Mouse (Mus musculus): ENCODE measurements around the gene Tbc1d1.

Gene Tbc1d1

GRCm38 (mm10) chr5:64234269-64234985 lies 78.3 kb downstream of the Tbc1d1 start:
- DNase-seq (ENCODE audit: low read depth in 2 of 2, low spot score in 2 of 2), result no peak

DNA sequence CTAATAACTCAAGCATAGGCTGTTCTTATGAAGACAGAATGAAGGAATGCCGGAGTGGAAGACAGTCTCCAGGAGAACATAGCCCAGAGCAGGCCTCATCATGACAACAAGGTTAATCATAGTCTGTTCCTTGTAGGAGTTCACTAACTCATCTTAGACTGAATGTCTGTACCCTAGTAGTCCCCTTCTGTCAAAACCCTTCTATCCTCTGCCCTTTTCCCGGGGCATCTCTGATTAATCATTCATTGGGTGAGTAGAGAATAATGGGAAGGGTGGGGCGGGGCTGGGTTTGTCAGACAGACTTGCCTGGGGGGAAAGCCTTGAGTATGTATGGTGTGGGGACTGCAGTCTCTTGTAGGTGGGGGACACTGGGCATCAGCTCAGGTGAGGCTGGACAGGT lies 79.1 kb downstream of the Tbc1d1 start:
- no peak for DNase-seq (ENCODE audit: low read depth in 2 of 2, low spot score in 2 of 2)

DNA sequence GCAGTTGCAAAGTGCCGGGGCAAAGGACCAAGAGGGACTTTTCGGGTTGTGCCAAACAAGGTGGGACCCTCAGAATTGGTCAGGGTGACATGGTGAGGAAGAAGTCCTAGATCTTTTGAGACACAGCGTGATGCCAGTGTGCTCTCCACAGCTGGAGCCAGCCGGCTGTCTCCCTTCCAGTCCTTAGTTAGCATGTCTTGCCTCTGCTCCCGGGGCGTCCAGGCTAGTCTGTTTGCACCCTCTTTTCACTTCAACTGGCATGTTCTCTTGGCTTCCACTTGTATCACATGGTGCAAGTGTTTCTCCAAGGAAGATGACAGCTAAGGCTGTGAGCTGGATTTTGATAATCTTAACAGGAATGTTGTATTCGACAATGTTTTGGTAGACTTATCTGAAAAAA lies 80.5 kb downstream of the Tbc1d1 start:
- no peak for DNase-seq (ENCODE audit: low read depth in 2 of 2, low spot score in 2 of 2)

- DNase-seq (ENCODE audit: low read depth in 2 of 2, low spot score in 2 of 2), result no peak
Observed at GRCm38 (mm10) chr5:64237263-64237662, 81.2 kb downstream of the Tbc1d1 start.

- no peak for DNase-seq (ENCODE audit: low read depth in 2 of 2, low spot score in 2 of 2)
Observed at GRCm38 (mm10) chr5:64237693-64238092, 81.6 kb downstream of the Tbc1d1 start.

GRCm38 (mm10) chr5:64238894-64239652 lies 83.0 kb downstream of the Tbc1d1 start:
- no peak for DNase-seq (ENCODE audit: low read depth in 2 of 2, low spot score in 2 of 2)

DNA sequence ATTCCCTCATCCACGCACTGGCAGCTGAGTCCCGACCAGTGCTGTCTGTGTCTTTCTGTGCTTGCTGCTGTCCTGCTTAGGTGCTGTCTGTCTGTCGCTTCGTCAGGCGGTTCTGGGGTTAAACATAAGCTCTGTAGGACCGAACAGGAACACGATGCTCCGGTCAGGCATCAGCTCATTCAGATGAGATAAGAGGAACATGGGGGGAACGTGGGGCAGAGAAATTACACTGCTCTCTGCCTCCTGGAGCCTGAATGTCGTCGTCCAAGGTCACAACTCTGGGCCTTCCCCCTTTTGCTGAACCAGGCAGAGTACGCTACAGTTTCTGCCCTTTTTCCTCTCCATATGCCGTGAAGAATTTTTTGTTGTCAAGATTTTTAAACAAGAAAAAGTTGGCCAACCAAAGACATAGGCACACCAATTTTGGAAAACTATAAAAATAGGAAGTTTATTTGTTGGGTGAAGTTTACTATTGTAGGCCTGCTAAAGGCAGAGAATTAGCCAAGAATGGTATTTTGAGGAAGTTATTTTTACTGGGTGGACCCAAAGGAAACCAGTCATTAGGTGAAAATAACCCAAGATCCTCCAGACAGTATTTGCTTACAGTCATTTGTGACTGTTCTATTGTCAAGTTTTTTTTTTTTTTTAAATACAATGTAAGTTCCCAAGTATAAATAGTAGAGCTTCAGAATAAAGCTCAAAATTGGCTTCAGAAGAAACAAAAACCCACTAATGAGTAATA lies 85.0 kb downstream of the Tbc1d1 start:
- no peak for DNase-seq (ENCODE audit: low read depth in 2 of 2, low spot score in 2 of 2)

GRCm38 (mm10) chr5:64241867-64242266 lies 85.8 kb downstream of the Tbc1d1 start:
- no peak for DNase-seq (ENCODE audit: low read depth in 2 of 2, low spot score in 2 of 2)

- DNase-seq (ENCODE audit: low read depth in 2 of 2, low spot score in 2 of 2), result no peak
Observed at GRCm38 (mm10) chr5:64242795-64243455, 86.8 kb downstream of the Tbc1d1 start.

DNA sequence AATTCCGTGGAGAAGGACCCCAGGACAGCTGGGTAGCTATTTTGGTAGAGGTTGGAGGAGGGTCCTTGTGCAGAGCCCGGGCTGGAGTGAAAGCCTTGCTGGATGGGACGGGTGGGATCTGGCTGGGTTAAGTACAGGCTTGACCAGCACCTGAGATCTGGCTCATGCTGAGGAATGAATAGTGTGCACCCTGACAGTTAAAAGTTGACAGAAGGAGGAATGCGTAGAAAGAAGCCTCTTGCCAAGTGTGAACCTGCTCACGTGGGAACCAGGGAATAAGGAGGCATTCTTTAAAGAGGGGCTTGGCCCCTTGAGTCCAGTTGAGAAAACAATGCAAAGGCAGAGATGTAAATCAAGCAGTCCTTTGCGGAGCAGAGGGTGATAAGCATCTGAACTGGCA lies 87.6 kb downstream of the Tbc1d1 start:
- DNase-seq (ENCODE audit: low read depth in 2 of 2, low spot score in 2 of 2), result no peak

DNA sequence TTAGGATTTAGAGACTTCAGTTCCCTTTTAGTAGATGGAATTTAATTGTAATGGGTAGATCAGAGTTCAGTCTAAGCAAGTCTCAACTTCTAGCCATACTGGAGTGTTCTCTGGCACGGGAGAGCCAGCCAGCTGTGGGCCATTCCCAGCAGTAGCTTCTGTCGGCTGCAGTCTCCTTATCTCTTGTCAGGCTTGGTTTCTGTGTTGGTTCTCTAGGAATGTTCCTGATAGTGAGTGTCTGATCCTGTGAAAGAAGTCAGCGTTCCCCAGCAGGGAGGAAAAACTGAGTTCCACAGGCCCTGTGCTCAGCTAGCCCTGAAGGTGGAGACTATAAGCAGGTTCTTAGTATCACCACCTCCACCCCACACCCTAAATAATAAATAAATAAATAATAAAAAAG lies 88.2 kb downstream of the Tbc1d1 start:
- no peak for DNase-seq (ENCODE audit: low read depth in 2 of 2, low spot score in 2 of 2)

GRCm38 (mm10) chr5:64244745-64245144 lies 88.6 kb downstream of the Tbc1d1 start:
- DNase-seq (ENCODE audit: low read depth in 2 of 2, low spot score in 2 of 2), result no peak

- no peak for DNase-seq (ENCODE audit: low read depth in 2 of 2, low spot score in 2 of 2)
Observed at GRCm38 (mm10) chr5:64251435-64251834, 95.3 kb downstream of the Tbc1d1 start.

DNA sequence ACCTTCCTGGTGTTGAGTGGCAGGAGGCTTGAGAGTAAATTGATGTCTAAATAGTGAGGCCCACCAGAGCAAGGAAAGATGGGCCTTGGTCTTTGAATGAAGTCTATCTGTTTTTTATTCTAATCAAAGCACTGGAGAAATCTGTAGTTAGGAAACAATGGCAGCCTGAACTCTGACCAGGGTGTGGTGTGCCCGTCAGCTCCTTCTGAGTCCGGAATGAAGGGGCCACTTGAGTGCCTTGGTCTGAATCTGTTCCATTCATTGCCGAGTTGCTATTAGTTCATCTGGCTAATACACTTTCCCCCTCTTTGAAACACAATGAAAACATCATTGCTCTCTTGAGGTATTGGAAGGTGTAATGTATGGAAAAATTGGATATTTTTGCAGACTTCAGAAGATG lies 98.2 kb downstream of the Tbc1d1 start:
- no peak for DNase-seq (ENCODE audit: low read depth in 2 of 2, low spot score in 2 of 2)

DNA sequence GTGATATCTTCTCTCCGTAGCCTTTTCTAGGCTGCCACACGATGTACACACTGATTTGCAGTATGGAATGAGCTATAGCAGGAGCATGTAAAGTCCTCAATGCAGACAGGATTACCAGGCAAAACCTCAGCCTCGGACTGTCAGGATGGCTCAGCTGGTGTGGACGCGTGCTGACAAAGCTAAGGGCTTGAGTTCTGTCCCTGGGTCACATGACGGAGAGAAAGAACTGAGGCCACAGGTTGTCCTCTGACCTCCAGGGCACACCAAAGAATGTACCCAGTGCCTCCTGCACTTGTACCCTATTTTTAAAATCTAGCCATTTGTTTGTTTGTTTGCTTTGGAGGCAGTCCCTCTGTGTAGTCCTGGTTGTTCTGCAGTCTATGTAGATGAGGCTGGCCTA lies 98.9 kb downstream of the Tbc1d1 start:
- DNase-seq (ENCODE audit: low read depth in 2 of 2, low spot score in 2 of 2), result no peak

GRCm38 (mm10) chr5:64263348-64263747 lies 107.2 kb downstream of the Tbc1d1 start:
- no peak for DNase-seq (ENCODE audit: low read depth in 2 of 2, low spot score in 2 of 2)

DNA sequence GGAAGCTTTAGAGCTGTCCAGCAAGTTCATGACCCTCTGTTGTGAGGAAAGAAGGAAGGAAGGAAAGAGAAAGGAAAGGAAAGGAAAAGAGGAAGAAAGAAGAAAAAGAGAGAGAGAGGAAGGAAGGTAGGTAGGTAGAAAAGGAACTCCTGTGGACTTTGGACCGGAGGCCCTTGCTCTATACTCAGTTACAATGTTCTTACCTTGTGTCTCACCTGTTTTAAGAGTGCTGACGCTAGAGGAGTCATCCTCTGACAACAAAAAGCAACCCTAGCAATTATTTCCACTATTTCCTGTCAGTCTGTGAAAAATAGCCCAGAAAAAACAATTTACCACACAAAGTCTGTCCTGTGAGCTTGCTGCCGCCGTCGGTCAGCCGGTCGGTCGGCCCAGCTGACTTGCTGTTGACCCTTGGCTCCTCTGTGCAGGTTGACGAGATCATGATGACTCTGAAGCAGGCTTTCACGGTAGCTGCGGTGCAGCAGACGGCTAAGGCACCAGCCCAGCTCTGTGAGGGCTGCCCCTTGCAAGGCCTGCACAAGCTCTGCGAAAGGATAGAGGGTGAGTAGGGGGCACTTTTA lies 107.9 kb downstream of the Tbc1d1 start:
- DNase-seq (ENCODE audit: low read depth in 2 of 2, low spot score in 2 of 2), result no peak

GRCm38 (mm10) chr5:64265145-64265544 lies 109.0 kb downstream of the Tbc1d1 start:
- peak; percentile 14 to 44 for DNase-seq (ENCODE audit: low read depth in 2 of 2, low spot score in 2 of 2)

DNA sequence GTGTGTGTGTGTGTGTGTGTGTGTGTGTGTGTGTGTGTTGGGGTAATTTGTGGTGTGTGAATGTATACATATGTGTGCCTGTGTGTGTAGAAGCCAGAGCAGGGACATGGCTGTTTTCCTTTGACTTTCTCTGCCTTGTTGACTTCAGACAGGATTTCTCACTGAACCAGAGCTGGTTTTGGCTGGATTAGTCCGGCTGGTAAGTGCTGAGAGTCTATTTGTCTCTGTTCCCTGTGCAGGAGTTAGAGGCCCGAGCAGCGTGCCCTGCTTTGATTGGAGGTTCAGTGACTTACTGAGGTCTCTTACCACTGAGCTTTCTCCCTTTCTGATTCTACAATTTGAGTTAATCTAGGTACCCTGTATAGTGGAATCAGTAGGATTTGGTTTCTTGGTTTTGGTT lies 109.8 kb downstream of the Tbc1d1 start:
- DNase-seq (ENCODE audit: low read depth in 2 of 2, low spot score in 2 of 2), result no peak

GRCm38 (mm10) chr5:64266534-64266933 lies 110.4 kb downstream of the Tbc1d1 start:
- DNase-seq (ENCODE audit: low read depth in 2 of 2, low spot score in 2 of 2), result no peak

GRCm38 (mm10) chr5:64267279-64267678 lies 111.2 kb downstream of the Tbc1d1 start:
- DNase-seq (ENCODE audit: low read depth in 2 of 2, low spot score in 2 of 2), result no peak
